Mouse (Mus musculus) CH12.LX (cell line): ENCODE data around the gene Zranb3. TPM values are rescaled to one million over a fixed set of nuclear protein-coding genes. Genes with fewer than 3 reads are reported as not detected.

Source experiments
- DNase-seq: peaks from one replicate; pipeline ENCODE4 v3.0.0-alpha.2; 2013; ENCODE audit errors: extremely low read depth
- H3K27ac ChIP-seq: 2 replicates; pipeline ENCODE4 v1.5.1; 2012; ENCODE audit warnings: low read depth, mild to moderate bottlenecking, control low read depth, moderate library complexity; ENCODE audit not compliant: insufficient read depth
- H3K27me3 ChIP-seq: replicated peaks from 2 replicates; pipeline ENCODE3; 2012; ENCODE audit warnings: inconsistent platforms
- H3K36me3 ChIP-seq, 2 experiments: replicated peaks in 1 of 2; 2 replicates each; pipeline versions ENCODE3 to v1.6.1; 2012; ENCODE audit warnings: inconsistent platforms in 1 of 2, low read length in 1 of 2, mild to moderate bottlenecking in 1 of 2, mixed read lengths in 1 of 2, moderate library complexity in 1 of 2; ENCODE audit not compliant: control insufficient read depth in 1 of 2, insufficient read depth in 1 of 2
- H3K4me1 ChIP-seq, 2 experiments: 2 replicates each; pipeline ENCODE4 v1.6.1; 2012; ENCODE audit warnings: inconsistent platforms in 1 of 2, moderate library complexity in 1 of 2; ENCODE audit not compliant: insufficient read depth in 2 of 2, control insufficient read depth in 1 of 2
- H3K4me2 ChIP-seq: 2 replicates; pipeline ENCODE4 v1.6.1; 2012; ENCODE audit warnings: low read depth, mild to moderate bottlenecking, control low read depth; ENCODE audit not compliant: poor library complexity, insufficient read depth, severe bottlenecking
- H3K4me3 ChIP-seq, 3 experiments: fragments of 150-350 bp in 1 of 3; sonication (generic) in 1 of 3; replicated peaks in 1 of 3; 2 replicates each; pipeline versions ENCODE3 to v1.5.1; 2011 to 2012; ENCODE audit warnings: low read depth in 2 of 3, low read length in 2 of 3, mild to moderate bottlenecking in 2 of 3, moderate library complexity in 2 of 3, control low read depth in 1 of 3, improper control_type of control experiment in 1 of 3, inconsistent platforms in 1 of 3, mixed read lengths in 1 of 3; ENCODE audit not compliant: poor library complexity in 1 of 3
- H3K79me2 ChIP-seq: replicated peaks from 2 replicates; pipeline ENCODE4 v1.6.1; 2012; ENCODE audit warnings: mild to moderate bottlenecking, moderate library complexity; ENCODE audit not compliant: control insufficient read depth, poor library complexity, insufficient read depth, severe bottlenecking; ENCODE audit errors: extremely low read depth
- H3K9ac ChIP-seq: 2 replicates; pipeline ENCODE4 v1.6.1; 2012; ENCODE audit warnings: low read depth, mild to moderate bottlenecking, control low read depth, moderate library complexity; ENCODE audit not compliant: insufficient read depth
- H3K9me3 ChIP-seq: replicated peaks from 2 replicates; pipeline ENCODE3; 2012; ENCODE audit warnings: low read length, inconsistent platforms, mixed read lengths
- CHD1 ChIP-seq: IDR thresholded peaks from 2 replicates; pipeline ENCODE4 v1.6.1; 2012; ENCODE audit warnings: low read depth, low read length, improper control_type of control experiment, inconsistent platforms
- CTCF ChIP-seq, 2 experiments: IDR thresholded peaks in 1 of 2; conservative IDR thresholded peaks in 1 of 2; 2 replicates each; pipeline ENCODE4 v1.5.1; 2011 to 2012; ENCODE audit warnings: low read depth in 2 of 2, low read length in 2 of 2, improper control_type of control experiment in 1 of 2, inconsistent platforms in 1 of 2, mild to moderate bottlenecking in 1 of 2, moderate library complexity in 1 of 2
- E2F4 ChIP-seq: IDR thresholded peaks from 2 replicates; pipeline ENCODE4 v1.6.1; 2011; ENCODE audit warnings: low read depth, low read length, improper control_type of control experiment; ENCODE audit not compliant: insufficient replicate concordance
- ELF1 ChIP-seq: IDR thresholded peaks from 2 replicates; pipeline ENCODE4 v1.6.1; 2014; ENCODE audit warnings: low read depth, mild to moderate bottlenecking, inconsistent platforms, low read length, improper control_type of control experiment
- EP300 ChIP-seq: IDR thresholded peaks from 2 replicates; pipeline ENCODE4 v1.6.1; 2011; ENCODE audit warnings: low read length, improper control_type of control experiment
- ETS1 ChIP-seq: conservative IDR thresholded peaks from 2 replicates; pipeline ENCODE4 v1.6.1; 2012; ENCODE audit warnings: low read depth, mild to moderate bottlenecking, inconsistent platforms, low read length, improper control_type of control experiment, moderate library complexity
- GABPA ChIP-seq: IDR thresholded peaks from 2 replicates; pipeline ENCODE4 v1.6.1; 2012; ENCODE audit warnings: low read depth, low read length, improper control_type of control experiment, inconsistent platforms; ENCODE audit not compliant: insufficient replicate concordance
- HCFC1 ChIP-seq: IDR thresholded peaks from 2 replicates; pipeline ENCODE4 v1.6.1; 2012; ENCODE audit warnings: low read depth, mild to moderate bottlenecking, inconsistent platforms, low read length, improper control_type of control experiment
- IRF4 ChIP-seq: IDR thresholded peaks from 2 replicates; pipeline ENCODE4 v1.6.1; 2014; ENCODE audit warnings: low read depth, mild to moderate bottlenecking, inconsistent platforms, low read length, improper control_type of control experiment
- JUND ChIP-seq: conservative IDR thresholded peaks from 2 replicates; pipeline ENCODE4 v1.6.1; 2011; ENCODE audit warnings: low read depth, low read length, improper control_type of control experiment
- MAFK ChIP-seq: IDR thresholded peaks from 2 replicates; pipeline ENCODE4 v1.6.1; 2011; ENCODE audit warnings: low read length, improper control_type of control experiment; ENCODE audit not compliant: insufficient replicate concordance
- MAX ChIP-seq: IDR thresholded peaks from 2 replicates; pipeline ENCODE4 v1.6.1; 2011; ENCODE audit warnings: low read length, improper control_type of control experiment
- MEF2A ChIP-seq: IDR thresholded peaks from 2 replicates; pipeline ENCODE4 v1.6.1; 2014; ENCODE audit warnings: low read depth, mild to moderate bottlenecking, inconsistent platforms, low read length, improper control_type of control experiment, borderline replicate concordance
- NRF1 ChIP-seq: IDR thresholded peaks from 2 replicates; pipeline ENCODE4 v1.6.1; 2014; ENCODE audit warnings: low read depth, mild to moderate bottlenecking, inconsistent platforms, low read length, improper control_type of control experiment, moderate library complexity
- PAX5 ChIP-seq: IDR thresholded peaks from 2 replicates; pipeline ENCODE4 v1.6.1; 2012; ENCODE audit warnings: low read length, inconsistent platforms, mixed read lengths
- POLR2A ChIP-seq: IDR thresholded peaks from 2 replicates; pipeline ENCODE4 v1.6.1; 2011; ENCODE audit warnings: low read depth, mild to moderate bottlenecking, improper control_type of control experiment, low read length
- POLR2AphosphoS2 ChIP-seq: IDR thresholded peaks from 2 replicates; pipeline ENCODE4 v1.6.1; 2011; ENCODE audit warnings: low read depth, low read length, improper control_type of control experiment
- RAD21 ChIP-seq: IDR thresholded peaks from 2 replicates; pipeline ENCODE4 v1.6.1; 2011; ENCODE audit warnings: low read depth, mild to moderate bottlenecking, low read length, improper control_type of control experiment, moderate library complexity
- RCOR1 ChIP-seq: conservative IDR thresholded peaks from 2 replicates; pipeline ENCODE4 v1.6.1; 2012; ENCODE audit warnings: low read depth, mild to moderate bottlenecking, inconsistent platforms, low read length, improper control_type of control experiment
- SIN3A ChIP-seq: IDR thresholded peaks from 2 replicates; pipeline ENCODE4 v1.6.1; 2012; ENCODE audit warnings: low read length, improper control_type of control experiment, inconsistent platforms
- SMC3 ChIP-seq: IDR thresholded peaks from 2 replicates; pipeline ENCODE4 v1.6.1; 2011; ENCODE audit warnings: low read depth, low read length, improper control_type of control experiment
- TBP ChIP-seq: conservative IDR thresholded peaks from 2 replicates; pipeline ENCODE4 v1.6.1; 2011; ENCODE audit warnings: low read depth, low read length, improper control_type of control experiment
- USF1 ChIP-seq: IDR thresholded peaks from 2 replicates; pipeline ENCODE4 v1.6.1; 2014; ENCODE audit warnings: low read depth, mild to moderate bottlenecking, inconsistent platforms, low read length, improper control_type of control experiment
- USF2 ChIP-seq: conservative IDR thresholded peaks from 2 replicates; pipeline ENCODE4 v1.6.1; 2011; ENCODE audit warnings: low read depth, low read length, improper control_type of control experiment
- ZKSCAN1 ChIP-seq: IDR thresholded peaks from 2 replicates; pipeline ENCODE4 v1.6.1; 2012; ENCODE audit warnings: low read depth, inconsistent platforms, low read length, improper control_type of control experiment, borderline replicate concordance
- ZNF384 ChIP-seq: IDR thresholded peaks from 2 replicates; pipeline ENCODE4 v1.6.1; 2012; ENCODE audit warnings: low read depth, low read length, improper control_type of control experiment, inconsistent platforms
- dilution Hi-C: fragments of 300-500 bp; cut with MboI; formaldehyde crosslinking; loops from 2 replicates; pipeline ENCODE4 v1.14.3; 2020; ENCODE audit warnings: low sequenced_read_pairs; ENCODE audit not compliant: extremely low pct_unique_long_range_greater_than_20kb, extremely low pct_ligation_motif_present
- in situ Hi-C: fragments of 300-500 bp; cut with MboI; formaldehyde crosslinking; loops from 3 replicates; pipeline ENCODE4 v1.14.3; 2019; ENCODE audit warnings: low sequenced_read_pairs, low pct_ligation_motif_present, low pct_unique_long_range_greater_than_20kb, mixed read lengths
- polyA plus RNA-seq: library from polyadenylated mRNA; unstranded; fragments of >175 nt; gene quantifications from 2 replicates; pipeline ENCODE4 v1.2.1, GENCODE M21; 2012; ENCODE audit warnings: low read depth; ENCODE audit not compliant: insufficient read length
- total RNA-seq, 2 experiments: library from RNA; depleted of rRNA; stranded (reverse); fragments of 300-350 nt in 1 of 2; fragments of >200 nt in 1 of 2; gene quantifications; 2 replicates each; pipeline ENCODE4 v1.2.3; 2012 to 2014

The Zranb3 gene
- total and polyA plus RNA-seq, 3 experiments, result 9.9 to 13.6 (median 12.4) TPM

DNA sequence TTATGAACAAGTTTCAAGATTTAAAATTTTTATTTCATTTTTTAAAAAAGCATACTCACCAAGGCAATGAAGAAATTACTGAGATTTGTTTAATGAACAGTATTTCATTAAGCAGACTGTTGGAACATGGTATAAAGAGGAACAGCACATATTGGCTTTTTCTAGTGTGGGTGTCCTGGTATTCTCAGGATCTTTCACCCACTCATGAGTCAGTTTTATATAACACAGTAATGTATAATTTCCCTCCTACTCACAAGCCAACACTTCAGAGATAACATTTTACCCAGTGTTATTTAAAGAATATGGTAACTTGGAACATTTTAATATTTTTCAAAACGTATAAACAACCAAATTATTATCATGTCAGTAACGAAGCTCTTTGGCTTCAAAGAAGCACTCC lies 25.1 kb downstream of the Zranb3 start:
- no peak overlapping the region for H3K27ac ChIP-seq
- in situ Hi-C loops, result no loop called here

DNA sequence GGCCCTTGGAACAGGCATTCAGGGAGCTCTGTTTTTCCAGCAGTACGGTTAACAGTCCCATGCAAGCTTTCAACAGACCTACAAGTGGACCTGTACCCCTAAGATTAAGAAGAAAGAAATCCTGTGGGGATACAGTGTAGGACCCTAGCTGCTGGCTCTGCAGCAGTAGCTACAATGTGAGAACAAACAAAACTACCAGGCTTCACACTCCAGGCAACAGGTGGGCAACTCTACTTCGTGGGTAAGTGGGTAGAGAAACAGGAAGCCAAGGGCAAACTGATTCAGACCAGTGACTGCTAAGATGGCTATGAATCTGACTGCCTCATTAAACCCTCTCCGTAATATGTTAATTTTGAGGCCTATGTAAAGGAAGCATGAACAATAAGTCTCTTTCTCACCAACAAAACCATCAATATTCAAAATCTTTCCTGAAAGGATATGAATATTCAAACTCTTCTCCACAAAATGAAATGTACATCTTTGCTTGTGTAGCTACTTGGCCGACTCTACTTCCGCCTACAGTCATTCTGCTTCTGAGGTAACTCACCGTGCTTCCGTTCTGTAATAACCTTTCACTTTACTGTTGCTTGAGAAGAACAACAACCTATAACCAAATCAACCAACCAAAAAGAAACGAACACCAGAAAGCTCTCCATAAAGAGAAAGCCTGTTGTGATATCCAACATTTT lies 25.9 kb downstream of the Zranb3 start:
- peaks cover 3 to 13% of the 10 kb centered on the region in 2 experiments for H3K36me3 ChIP-seq
- H3K9me3 ChIP-seq, result no peaks in the 10 kb centered on the region
- TF ChIP-seq JUND (0 out of 2 replicates have a peak, but pooled peaks have one; percentile 27), SIN3A (0 out of 2 replicates have a peak, but pooled peaks have one; percentile 24), HCFC1 (0 out of 2 replicates have a peak, but pooled peaks have one; percentile 21), E2F4 (no peak), ELF1 (peak; percentile 70; the same call in 1 of the 2 replicates)
- H3K9ac ChIP-seq, result no peak overlapping the region
- no peaks in the 10 kb centered on the region for H3K27me3 ChIP-seq
- no peak overlapping the region for H3K4me3 ChIP-seq
- in situ Hi-C loops (no loop called here), dilution Hi-C loops (no loop called here)
- no peak overlapping the region for H3K27ac ChIP-seq
- DNase-seq, result peak; percentile 48
- peaks cover 0 to 15% of the 10 kb centered on the region in 2 experiments; a peak in 2 of 4 replicates for H3K4me1 ChIP-seq
- H3K4me2 ChIP-seq, result no peak overlapping the region; the same call in 1 of the 2 replicates
- H3K79me2 ChIP-seq, result no peaks in the 10 kb centered on the region

More for the DNA sequence above, 25.1 kb downstream of the Zranb3 start:
- no peak for TF ChIP-seq GABPA
- TF ChIP-seq ZNF384, result no peak
- TF ChIP-seq RCOR1, result no peak
- TF ChIP-seq PAX5, result no peak
- no peak for TF ChIP-seq EP300
- TF ChIP-seq RAD21, result no peak
- no peak for TF ChIP-seq MEF2A
- Histone ChIP-seq H3K27me3 (no peaks in the 10 kb centered on the region), H3K4me2 (no peak overlapping the region), H3K4me3 (no peak overlapping the region), H3K36me3 (peaks cover 5 to 20% of the 10 kb centered on the region in 2 experiments), H3K79me2 (no peaks in the 10 kb centered on the region), H3K4me1 (peaks cover 0 to 15% of the 10 kb centered on the region in 2 experiments; a peak in 2 of 4 replicates), H3K9ac (no peak overlapping the region), H3K9me3 (no peaks in the 10 kb centered on the region)
- dilution Hi-C loops, result no loop called here
- DNase-seq, result no peak

DNA sequence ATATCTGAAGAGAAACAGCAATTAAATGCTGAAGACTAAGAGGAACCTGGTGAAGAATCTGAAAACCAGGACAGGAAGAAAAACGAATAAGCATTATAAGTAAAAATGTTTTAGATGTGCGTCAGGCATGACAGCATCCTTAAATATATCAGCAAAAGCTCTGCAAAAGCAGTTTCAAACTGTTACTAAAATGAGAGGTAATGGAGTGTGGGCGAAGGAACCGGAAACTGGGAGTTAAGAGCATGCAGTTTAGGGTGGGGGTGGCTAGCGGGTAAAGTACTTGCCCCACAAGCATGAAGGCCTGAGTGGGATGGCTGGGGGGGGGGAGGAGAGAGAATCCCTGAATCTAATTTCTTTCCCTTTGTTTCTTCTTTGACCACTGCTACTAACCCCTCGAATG lies 29.8 kb downstream of the Zranb3 start:
- Histone ChIP-seq H3K4me3 (no peak overlapping the region), H3K9me3 (no peaks in the 10 kb centered on the region), H3K4me1 (peaks cover 0 to 8% of the 10 kb centered on the region in 2 experiments; a peak in 2 of 4 replicates), H3K9ac (no peak overlapping the region), H3K79me2 (no peaks in the 10 kb centered on the region), H3K36me3 (peaks cover 3 to 5% of the 10 kb centered on the region in 2 experiments), H3K27me3 (no peaks in the 10 kb centered on the region), H3K27ac (no peak overlapping the region), H3K4me2 (no peak overlapping the region)
- no peak for DNase-seq
- in situ Hi-C loops, result no loop called here
- dilution Hi-C loops, result no loop called here
- TF ChIP-seq TBP (no peak), SMC3 (no peak), ZKSCAN1 (no peak), MAFK (no peak), CHD1 (no peak), USF2 (no peak), POLR2AphosphoS2 (no peak), MAX (no peak), ELF1 (no peak), IRF4 (no peak), POLR2A (no peak), ETS1 (no peak), NRF1 (no peak), USF1 (no peak), MEF2A (no peak), RAD21 (no peak), CTCF (conservative IDR thresholded peaks at IDR 0.05 in 1 of 2, IDR thresholded peaks at IDR 0.05 in 1 of 2; ENCODE audit: low read depth in 2 of 2, low read length in 2 of 2) (no peak)
